Mouse (Mus musculus): ENCODE results near the gene Cldn2.

Gene Cldn2

GRCm38 (mm10) chrX:139808501-139808900, 7.9 kb downstream of the Cldn2 start:
- no peak for DNase-seq

GRCm38 (mm10) chrX:139812636-139813298, 12.1 kb downstream of the Cldn2 start:
- DNase-seq = no peak

GRCm38 (mm10) chrX:139813299-139814002, 12.8 kb downstream of the Cldn2 start:
- DNase-seq = no peak

GRCm38 (mm10) chrX:139814018-139814635, 13.5 kb downstream of the Cldn2 start:
- DNase-seq = no peak

GRCm38 (mm10) chrX:139815201-139815600, 14.6 kb downstream of the Cldn2 start:
- DNase-seq = no peak

GRCm38 (mm10) chrX:139825402-139825801, 24.8 kb downstream of the Cldn2 start:
- no peak for DNase-seq

- DNase-seq = no peak
Measured at GRCm38 (mm10) chrX:139826926-139827325, 26.3 kb downstream of the Cldn2 start.

GRCm38 (mm10) chrX:139828363-139829092, 27.9 kb downstream of the Cldn2 start:
- DNase-seq = no peak

- DNase-seq = peak; percentile 24
Measured at GRCm38 (mm10) chrX:139832464-139832863, 31.8 kb downstream of the Cldn2 start.

GRCm38 (mm10) chrX:139839057-139839456, 38.4 kb downstream of the Cldn2 start:
- no peak for DNase-seq

GRCm38 (mm10) chrX:139841091-139841490, 40.5 kb downstream of the Cldn2 start:
- no peak for DNase-seq

GRCm38 (mm10) chrX:139854795-139855194, 54.2 kb downstream of the Cldn2 start:
- no peak for DNase-seq

GRCm38 (mm10) chrX:139859402-139859801, 58.8 kb downstream of the Cldn2 start:
- DNase-seq = no peak
